ENCODE assay signal across 8 mouse cellular contexts in genomic region chr12:69757418-69758141, GRCm38 (mm10). TPM values are rescaled to one million over a fixed set of nuclear protein-coding genes. Genes with fewer than 3 reads are reported as not detected.
A peak's percentile ranks its signal among the peaks of the same experiment; 100 is the strongest.
DNase-seq lines count a peak whose midpoint lies in the region; ATAC-seq lines count a peak whose summit lies in the region.

No protein-coding gene starts in this region.

- peak; percentile 56 for DNase-seq in 3134 (ENCODE audit: extremely low read depth, insufficient read length, low spot score)
- DNase-seq in adrenal gland, postnatal 36 days = peak; percentile 92 to 93
- DNase-seq in heart, adult 9 months (ENCODE audit: low spot score in 2 of 2) = peak; percentile 84 to 86
- peak; percentile 20 to 23 for DNase-seq in monocyte, adult 2 months (ENCODE audit: low read depth in 1 of 2, low spot score in 2 of 2)
- peak; percentile 80 to 86 for DNase-seq in spleen, postnatal 14 days (ENCODE audit: low spot score in 2 of 2)

- 17% methylated on average over 22 of the region's 22 CpGs for WGBS in embryonic facial prominence, embryonic 15.5 days
- WGBS in kidney, embryonic 14.5 days = 9% methylated on average over 22 of the region's 22 CpGs
- WGBS in limb, embryonic 15.5 days = 13% methylated on average over 22 of the region's 22 CpGs

- H3K27ac ChIP-seq in embryonic facial prominence, embryonic 15.5 days (replicated peaks) = peak overlapping the region; percentile 13; the same call in 1 of the 2 replicates
- H3K27ac ChIP-seq in kidney, embryonic 14.5 days (ENCODE audit: low read depth, low read length) = peak overlapping the region; percentile 62
- peak overlapping the region; percentile 54; the same call in 1 of the 2 replicates for H3K27ac ChIP-seq in limb, embryonic 15.5 days

- ATAC-seq in embryonic facial prominence, embryonic 15.5 days (ENCODE audit: insufficient number of reproducible peaks, low FRiP score, low TSS enrichment, low read depth) = peak; percentile 82
- ATAC-seq in kidney, embryonic 14.5 days (ENCODE audit: low FRiP score, low TSS enrichment) = peak; percentile 91
- peak; percentile 58; the same call in 1 of the 2 replicates for ATAC-seq in limb, embryonic 15.5 days (ENCODE audit: insufficient number of reproducible peaks, low FRiP score, low TSS enrichment, low read depth)

- peak overlapping the region; percentile 49 for H3K4me2 ChIP-seq in embryonic facial prominence, embryonic 15.5 days (replicated peaks)
- H3K4me2 ChIP-seq in kidney, embryonic 14.5 days (replicated peaks; ENCODE audit: low read depth, low read length) = peak overlapping the region; percentile 50
- peak overlapping the region; percentile 47 for H3K4me2 ChIP-seq in limb, embryonic 15.5 days

- peak overlapping the region; percentile 21; the same call in 1 of the 2 replicates for H3K4me3 ChIP-seq in embryonic facial prominence, embryonic 15.5 days (replicated peaks)
- peak overlapping the region; percentile 27; the same call in 1 of the 2 replicates for H3K4me3 ChIP-seq in kidney, embryonic 14.5 days (ENCODE audit: low read length)
- H3K4me3 ChIP-seq in limb, embryonic 15.5 days = peak overlapping the region; percentile 14; the same call in 1 of the 2 replicates

- H3K36me3 ChIP-seq in embryonic facial prominence, embryonic 15.5 days = no peaks in the 10 kb centered on the region
- H3K36me3 ChIP-seq in kidney, embryonic 14.5 days (ENCODE audit: control insufficient read depth, insufficient read depth, low read length) = no peaks in the 10 kb centered on the region
- no peaks in the 10 kb centered on the region for H3K36me3 ChIP-seq in limb, embryonic 15.5 days

- H3K9ac ChIP-seq in embryonic facial prominence, embryonic 15.5 days = no peak overlapping the region
- peak overlapping the region; percentile 37; the same call in 1 of the 2 replicates for H3K9ac ChIP-seq in kidney, embryonic 14.5 days (ENCODE audit: low read depth, low read length)
- no peak overlapping the region for H3K9ac ChIP-seq in limb, embryonic 15.5 days

- no peaks in the 10 kb centered on the region for H3K27me3 ChIP-seq in embryonic facial prominence, embryonic 15.5 days
- H3K27me3 ChIP-seq in kidney, embryonic 14.5 days (ENCODE audit: control insufficient read depth, insufficient read depth, low read length) = peaks cover 3% of the 10 kb centered on the region; the same call in 1 of the 2 replicates
- no peaks in the 10 kb centered on the region for H3K27me3 ChIP-seq in limb, embryonic 15.5 days

- H3K9me3 ChIP-seq in embryonic facial prominence, embryonic 15.5 days (replicated peaks) = no peaks in the 10 kb centered on the region
- no peaks in the 10 kb centered on the region for H3K9me3 ChIP-seq in kidney, embryonic 14.5 days (ENCODE audit: control insufficient read depth, low read length)
- H3K9me3 ChIP-seq in limb, embryonic 15.5 days = no peaks in the 10 kb centered on the region

- H3K4me1 ChIP-seq in embryonic facial prominence, embryonic 15.5 days = peaks cover 32% of the 10 kb centered on the region
- 0 out of 2 replicates have a peak, but pooled peaks cover 7% of the 10 kb centered on the region for H3K4me1 ChIP-seq in kidney, embryonic 14.5 days (ENCODE audit: control insufficient read depth, insufficient read depth, low read length)
- peaks cover 32% of the 10 kb centered on the region for H3K4me1 ChIP-seq in limb, embryonic 15.5 days

RNA-seq across cellular contexts. Expression of gene Atp5s, which starts 32.8 kb away (rescaled TPM):
- total RNA-seq in adrenal gland, postnatal 36 days (2021) = 10 to 100 TPM; 13.6 to 20.9 TPM
- 32.5 and 35.0 TPM in 2 replicates for polyA plus RNA-seq in embryonic facial prominence, embryonic 15.5 days (2015; fragmentation: Nextera tagmentation; extraction: Ambion mirVana)
- polyA plus RNA-seq in kidney, embryonic 14.5 days (2014; fragmentation: Nextera tagmentation; extraction: Ambion mirVana) = 29.4 and 37.6 TPM in 2 replicates
- 28.3 and 28.8 TPM in 2 replicates for polyA plus RNA-seq in limb, embryonic 15.5 days (2015; fragmentation: Nextera tagmentation; extraction: Ambion mirVana)

RNA-seq across cellular contexts. Expression of gene L2hgdh, which starts 32.9 kb away (rescaled TPM):
- total RNA-seq in adrenal gland, postnatal 36 days (2021) = 10 to 100 TPM; 22.7 to 26.4 TPM
- 17.2 and 17.3 TPM in 2 replicates for polyA plus RNA-seq in embryonic facial prominence, embryonic 15.5 days (2015; fragmentation: Nextera tagmentation; extraction: Ambion mirVana)
- polyA plus RNA-seq in kidney, embryonic 14.5 days (2014; fragmentation: Nextera tagmentation; extraction: Ambion mirVana) = 12.6 and 19.5 TPM in 2 replicates
- 18.0 and 22.7 TPM in 2 replicates for polyA plus RNA-seq in limb, embryonic 15.5 days (2015; fragmentation: Nextera tagmentation; extraction: Ambion mirVana)

RNA-seq across cellular contexts. Expression of gene Cdkl1, which starts 33.5 kb away (rescaled TPM):
- total RNA-seq in adrenal gland, postnatal 36 days (2021) = 1 to 10 TPM; 1.2 to 1.4 TPM
- polyA plus RNA-seq in embryonic facial prominence, embryonic 15.5 days (2015; fragmentation: Nextera tagmentation; extraction: Ambion mirVana) = 2.8 and 3.2 TPM in 2 replicates
- polyA plus RNA-seq in kidney, embryonic 14.5 days (2014; fragmentation: Nextera tagmentation; extraction: Ambion mirVana) = 11.6 and 20.7 TPM in 2 replicates
- 1.4 and 1.5 TPM in 2 replicates for polyA plus RNA-seq in limb, embryonic 15.5 days (2015; fragmentation: Nextera tagmentation; extraction: Ambion mirVana)

Comparison
In these comparisons a context has a peak if more than half of its experiments do, and no peak if none do; other contexts are left out.
1. Peak in every context shown above with its lines: DNase-seq, ATAC-seq, H3K4me3 ChIP-seq and H3K27ac ChIP-seq.
2. DNase-seq: peak in every context shown above with its lines; median percentile 92 in adrenal gland, postnatal 36 days; 85 in heart, adult 9 months; 83 in spleen, postnatal 14 days; 56 in 3134; 22 in monocyte, adult 2 months.